Mouse (Mus musculus): ENCODE data around the gene Olfr1373. TPM values are rescaled to one million over a fixed set of nuclear protein-coding genes. Genes with fewer than 3 reads are reported as not detected.
"Not testable (repeated sequence)": the region's sequence is repeated elsewhere in the genome, so short reads cannot be mapped to it uniquely, and the experiment has no call there.

Olfr1373 gene
- total RNA-seq, 1 experiment = not detected

DNA sequence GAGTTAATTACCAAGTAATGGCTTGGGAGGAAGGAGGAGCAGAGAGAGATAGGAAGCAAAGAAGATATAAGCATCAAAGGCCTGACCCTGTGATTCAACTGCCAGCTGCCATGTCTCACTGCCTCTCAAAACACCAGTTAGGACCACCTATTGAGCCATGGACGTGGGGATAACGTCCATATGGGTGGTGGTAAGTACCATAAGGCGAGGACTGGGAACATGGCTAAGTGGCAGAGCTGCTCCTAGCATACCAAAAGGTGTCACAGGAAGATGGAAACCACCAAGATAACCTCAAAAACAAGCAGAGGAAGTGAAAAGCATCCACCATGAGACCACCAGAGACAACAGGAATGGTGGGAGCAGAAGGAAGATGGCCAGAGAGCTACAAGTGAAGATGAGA lies 18.2 kb downstream of the Olfr1373 start:
- TF ChIP-seq MAFK (IDR thresholded peaks at IDR 0.05; ENCODE audit: insufficient read depth, low read depth, low read length) = no peak
- TF ChIP-seq ZC3H11A (IDR thresholded peaks at IDR 0.05; ENCODE audit: borderline replicate concordance, low read depth, low read length) = no peak
- TF ChIP-seq ZNF384 (IDR thresholded peaks at IDR 0.05; ENCODE audit: low read depth, low read length) = no peak
- no peak for TF ChIP-seq HCFC1 (IDR thresholded peaks at IDR 0.05; ENCODE audit: borderline replicate concordance, insufficient read depth, low read length)
- no peak for TF ChIP-seq CHD2 (IDR thresholded peaks at IDR 0.05; ENCODE audit: low read depth, low read length)
- in situ Hi-C loops (cut with MboI; ENCODE audit: low sequenced_read_pairs in 2 of 2, unreplicated experiment in 2 of 2) = no loop called here
- H3K4me3 ChIP-seq (ENCODE audit: insufficient read depth in 1 of 2, low read depth in 1 of 2, low read length in 2 of 2, poor library complexity in 1 of 2, severe bottlenecking in 1 of 2) = no peak overlapping the region
- H3K9me3 ChIP-seq (ENCODE audit: control insufficient read depth, insufficient read depth, low read depth, low read length) = no peaks in the 10 kb centered on the region
- peaks cover 17% of the 10 kb centered on the region for H3K36me3 ChIP-seq (ENCODE audit: control insufficient read depth, insufficient read depth, low read length, poor library complexity, severe bottlenecking)
- no peak overlapping the region for H3K27ac ChIP-seq (ENCODE audit: insufficient read depth, low read depth, low read length, poor library complexity, severe bottlenecking)
- no peak overlapping the region for H3K9ac ChIP-seq (ENCODE audit: insufficient read depth, low read depth, low read length, poor library complexity, severe bottlenecking)
- H3K4me1 ChIP-seq (ENCODE audit: control insufficient read depth in 2 of 2, insufficient read depth in 2 of 2, low read length in 2 of 2, poor library complexity in 1 of 2) = 0 out of 4 replicates have a peak, but pooled peaks cover 0 to 2% of the 10 kb centered on the region in 2 experiments
- no peak for DNase-seq (ENCODE audit: low read depth, low spot score)

DNA sequence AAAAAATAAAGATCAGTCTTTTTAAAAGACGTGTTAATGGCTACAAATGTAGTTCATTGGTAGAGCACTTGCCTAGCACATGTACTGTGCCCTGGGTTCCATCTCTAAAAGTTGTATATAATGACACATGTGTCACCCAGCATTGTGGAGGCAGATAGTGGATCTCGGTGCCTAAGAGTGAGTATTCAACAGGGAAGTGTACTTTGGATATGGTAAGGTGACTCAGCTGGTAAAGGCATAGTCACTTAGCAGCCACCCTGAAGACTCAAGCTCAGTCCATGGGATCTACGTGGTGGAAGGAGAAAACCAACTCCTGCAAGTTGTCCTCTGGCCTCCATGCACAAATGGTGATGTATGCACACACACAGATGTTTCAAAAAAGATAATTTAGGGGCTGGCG lies 20.9 kb downstream of the Olfr1373 start:
- H3K4me1 ChIP-seq (ENCODE audit: control insufficient read depth in 2 of 2, insufficient read depth in 2 of 2, low read length in 2 of 2, poor library complexity in 1 of 2) = 0 out of 4 replicates have a peak, but pooled peaks cover 0 to 2% of the 10 kb centered on the region in 2 experiments
- in situ Hi-C loops (cut with MboI; ENCODE audit: low sequenced_read_pairs in 2 of 2, unreplicated experiment in 2 of 2) = no loop called here
- no peak overlapping the region for H3K9ac ChIP-seq (ENCODE audit: insufficient read depth, low read depth, low read length, poor library complexity, severe bottlenecking)
- TF ChIP-seq CHD2 (IDR thresholded peaks at IDR 0.05; ENCODE audit: low read depth, low read length) = no peak
- TF ChIP-seq ZNF384 (IDR thresholded peaks at IDR 0.05; ENCODE audit: low read depth, low read length) = no peak
- TF ChIP-seq ZC3H11A (IDR thresholded peaks at IDR 0.05; ENCODE audit: borderline replicate concordance, low read depth, low read length) = no peak
- no peak for TF ChIP-seq HCFC1 (IDR thresholded peaks at IDR 0.05; ENCODE audit: borderline replicate concordance, insufficient read depth, low read length)
- TF ChIP-seq MAFK (IDR thresholded peaks at IDR 0.05; ENCODE audit: insufficient read depth, low read depth, low read length) = no peak
- peaks cover 32% of the 10 kb centered on the region for H3K36me3 ChIP-seq (ENCODE audit: control insufficient read depth, insufficient read depth, low read length, poor library complexity, severe bottlenecking)
- H3K27ac ChIP-seq (ENCODE audit: insufficient read depth, low read depth, low read length, poor library complexity, severe bottlenecking) = no peak overlapping the region
- H3K4me3 ChIP-seq (ENCODE audit: insufficient read depth in 1 of 2, low read depth in 1 of 2, low read length in 2 of 2, poor library complexity in 1 of 2, severe bottlenecking in 1 of 2) = no peak overlapping the region
- no peak for DNase-seq (ENCODE audit: low read depth, low spot score)
- no peaks in the 10 kb centered on the region for H3K9me3 ChIP-seq (ENCODE audit: control insufficient read depth, insufficient read depth, low read depth, low read length)

DNA sequence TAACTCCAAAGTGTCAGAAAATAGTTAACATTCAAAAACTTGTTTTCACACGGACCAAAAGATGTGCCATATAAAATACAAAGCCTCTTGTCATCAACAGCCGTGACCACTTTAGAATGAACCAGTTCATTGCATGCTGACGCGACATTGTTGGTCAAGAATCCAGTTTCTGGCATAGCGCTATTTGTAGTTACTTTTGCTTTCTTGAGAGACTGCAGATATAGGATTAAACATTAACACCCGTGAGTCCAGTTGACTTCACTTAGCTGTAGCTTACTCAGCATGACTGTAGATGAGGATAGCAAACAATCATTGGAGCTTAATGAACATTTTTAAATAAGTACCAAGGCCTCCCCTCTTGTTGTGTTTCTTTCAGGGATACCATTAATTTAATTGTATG lies 23.3 kb downstream of the Olfr1373 start:
- no peak for DNase-seq (ENCODE audit: low read depth, low spot score)
- in situ Hi-C loops (cut with MboI; ENCODE audit: low sequenced_read_pairs in 2 of 2, unreplicated experiment in 2 of 2) = no loop called here
- Histone ChIP-seq H3K4me1 (ENCODE audit: control insufficient read depth in 2 of 2, insufficient read depth in 2 of 2, low read length in 2 of 2, poor library complexity in 1 of 2) (no peaks in the 10 kb centered on the region), H3K9ac (ENCODE audit: insufficient read depth, low read depth, low read length, poor library complexity, severe bottlenecking) (no peak overlapping the region), H3K4me3 (ENCODE audit: insufficient read depth in 1 of 2, low read depth in 1 of 2, low read length in 2 of 2, poor library complexity in 1 of 2, severe bottlenecking in 1 of 2) (no peak overlapping the region), H3K9me3 (ENCODE audit: control insufficient read depth, insufficient read depth, low read depth, low read length) (no peaks in the 10 kb centered on the region), H3K36me3 (ENCODE audit: control insufficient read depth, insufficient read depth, low read length, poor library complexity, severe bottlenecking) (peaks cover 38% of the 10 kb centered on the region), H3K27ac (ENCODE audit: insufficient read depth, low read depth, low read length, poor library complexity, severe bottlenecking) (no peak overlapping the region)
- TF ChIP-seq ZC3H11A (IDR thresholded peaks at IDR 0.05; ENCODE audit: borderline replicate concordance, low read depth, low read length) (no peak), MAFK (IDR thresholded peaks at IDR 0.05; ENCODE audit: insufficient read depth, low read depth, low read length) (no peak), CHD2 (IDR thresholded peaks at IDR 0.05; ENCODE audit: low read depth, low read length) (no peak), HCFC1 (IDR thresholded peaks at IDR 0.05; ENCODE audit: borderline replicate concordance, insufficient read depth, low read length) (no peak), ZNF384 (IDR thresholded peaks at IDR 0.05; ENCODE audit: low read depth, low read length) (no peak)

DNA sequence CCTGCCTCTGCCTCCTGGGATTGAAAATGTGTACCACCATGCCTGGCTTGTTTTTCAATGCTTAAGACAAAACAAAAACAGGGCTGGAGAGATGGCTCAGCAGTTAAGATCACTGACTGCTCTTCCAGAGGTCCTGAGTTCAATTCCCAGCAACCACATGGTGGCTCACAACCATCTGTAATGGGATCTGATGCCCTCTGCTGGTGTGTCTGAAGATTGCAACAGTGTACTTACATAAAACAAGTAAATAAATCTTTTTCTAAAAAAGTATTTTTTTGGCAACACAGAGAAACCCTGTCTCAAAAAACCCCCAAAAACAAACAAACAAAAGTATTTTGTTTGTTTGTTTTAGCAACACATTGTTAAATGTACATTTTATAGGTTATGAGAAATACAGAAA lies 24.9 kb downstream of the Olfr1373 start:
- H3K9me3 ChIP-seq (ENCODE audit: control insufficient read depth, insufficient read depth, low read depth, low read length); H3K4me1 ChIP-seq (ENCODE audit: control insufficient read depth in 2 of 2, insufficient read depth in 2 of 2, low read length in 2 of 2, poor library complexity in 1 of 2); in situ Hi-C loops (cut with MboI; ENCODE audit: low sequenced_read_pairs in 2 of 2, unreplicated experiment in 2 of 2); DNase-seq (ENCODE audit: low read depth, low spot score); H3K9ac ChIP-seq (ENCODE audit: insufficient read depth, low read depth, low read length, poor library complexity, severe bottlenecking); H3K4me3 ChIP-seq (ENCODE audit: insufficient read depth in 1 of 2, low read depth in 1 of 2, low read length in 2 of 2, poor library complexity in 1 of 2, severe bottlenecking in 1 of 2); H3K27ac ChIP-seq (ENCODE audit: insufficient read depth, low read depth, low read length, poor library complexity, severe bottlenecking): not testable (repeated sequence)
- peaks cover 40% of the 10 kb centered on the region for H3K36me3 ChIP-seq (ENCODE audit: control insufficient read depth, insufficient read depth, low read length, poor library complexity, severe bottlenecking)

DNA sequence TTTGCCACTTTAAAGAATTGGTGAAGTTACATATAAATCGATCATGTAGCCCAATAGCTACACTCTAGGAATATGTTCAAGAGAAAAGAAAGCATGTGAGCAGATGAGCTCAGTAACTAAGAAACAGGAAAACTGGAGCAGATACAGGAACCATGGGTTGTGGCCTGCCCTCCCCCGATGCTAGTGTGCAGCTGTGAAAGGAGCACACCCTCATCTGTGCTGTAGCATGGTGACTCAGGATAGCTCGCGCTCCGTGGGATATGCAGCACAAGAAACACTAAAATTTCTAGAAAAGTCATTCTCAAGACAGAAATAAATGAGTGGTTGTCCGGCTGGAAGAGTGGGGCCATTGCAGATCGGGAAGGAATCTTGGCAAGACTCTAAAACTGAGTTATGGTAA lies 28.2 kb downstream of the Olfr1373 start:
- Histone ChIP-seq H3K36me3 (ENCODE audit: control insufficient read depth, insufficient read depth, low read length, poor library complexity, severe bottlenecking) (peaks cover 27% of the 10 kb centered on the region), H3K4me3 (ENCODE audit: insufficient read depth in 1 of 2, low read depth in 1 of 2, low read length in 2 of 2, poor library complexity in 1 of 2, severe bottlenecking in 1 of 2) (no peak overlapping the region), H3K9ac (ENCODE audit: insufficient read depth, low read depth, low read length, poor library complexity, severe bottlenecking) (no peak overlapping the region), H3K9me3 (ENCODE audit: control insufficient read depth, insufficient read depth, low read depth, low read length) (no peaks in the 10 kb centered on the region), H3K4me1 (ENCODE audit: control insufficient read depth in 2 of 2, insufficient read depth in 2 of 2, low read length in 2 of 2, poor library complexity in 1 of 2) (peaks cover 0 to 2% of the 10 kb centered on the region in 2 experiments; a peak in 2 of 4 replicates), H3K27ac (ENCODE audit: insufficient read depth, low read depth, low read length, poor library complexity, severe bottlenecking) (no peak overlapping the region)
- no peak for DNase-seq (ENCODE audit: low read depth, low spot score)
- TF ChIP-seq ZNF384 (IDR thresholded peaks at IDR 0.05; ENCODE audit: low read depth, low read length) (no peak), HCFC1 (IDR thresholded peaks at IDR 0.05; ENCODE audit: borderline replicate concordance, insufficient read depth, low read length) (no peak), CHD2 (IDR thresholded peaks at IDR 0.05; ENCODE audit: low read depth, low read length) (no peak), MAFK (IDR thresholded peaks at IDR 0.05; ENCODE audit: insufficient read depth, low read depth, low read length) (no peak), ZC3H11A (IDR thresholded peaks at IDR 0.05; ENCODE audit: borderline replicate concordance, low read depth, low read length) (no peak)
- in situ Hi-C loops (cut with MboI; ENCODE audit: low sequenced_read_pairs in 2 of 2, unreplicated experiment in 2 of 2) = no loop called here

DNA sequence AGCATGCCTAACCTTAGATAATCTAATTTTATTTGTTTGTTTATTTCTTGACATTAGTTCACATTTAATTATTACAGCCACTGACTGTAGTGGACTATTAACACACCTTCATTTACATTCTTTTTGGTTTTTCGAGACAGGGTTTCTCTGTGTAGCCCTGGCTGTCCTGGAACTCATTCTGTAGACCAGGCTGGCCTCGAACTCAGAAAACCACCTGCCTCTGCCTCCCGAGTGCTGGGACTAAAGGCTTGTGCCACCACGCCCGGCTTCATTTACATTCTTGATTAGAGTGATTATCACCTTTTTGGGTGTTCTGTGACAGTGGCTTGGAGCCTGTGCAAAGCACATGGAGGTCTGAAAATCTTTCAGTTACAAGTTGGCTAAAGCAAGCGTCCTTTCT lies 29.2 kb downstream of the Olfr1373 start:
- H3K4me3 ChIP-seq (ENCODE audit: insufficient read depth in 1 of 2, low read depth in 1 of 2, low read length in 2 of 2, poor library complexity in 1 of 2, severe bottlenecking in 1 of 2); H3K9me3 ChIP-seq (ENCODE audit: control insufficient read depth, insufficient read depth, low read depth, low read length); H3K4me1 ChIP-seq (ENCODE audit: control insufficient read depth in 2 of 2, insufficient read depth in 2 of 2, low read length in 2 of 2, poor library complexity in 1 of 2); H3K9ac ChIP-seq (ENCODE audit: insufficient read depth, low read depth, low read length, poor library complexity, severe bottlenecking); DNase-seq (ENCODE audit: low read depth, low spot score); in situ Hi-C loops (cut with MboI; ENCODE audit: low sequenced_read_pairs in 2 of 2, unreplicated experiment in 2 of 2); H3K27ac ChIP-seq (ENCODE audit: insufficient read depth, low read depth, low read length, poor library complexity, severe bottlenecking): not testable (repeated sequence)
- peaks cover 19% of the 10 kb centered on the region for H3K36me3 ChIP-seq (ENCODE audit: control insufficient read depth, insufficient read depth, low read length, poor library complexity, severe bottlenecking)

Measured in ES-E14 (cell line).